Mouse (Mus musculus): Measurements from ENCODE around the gene Zdhhc6.

Zdhhc6 gene

DNA sequence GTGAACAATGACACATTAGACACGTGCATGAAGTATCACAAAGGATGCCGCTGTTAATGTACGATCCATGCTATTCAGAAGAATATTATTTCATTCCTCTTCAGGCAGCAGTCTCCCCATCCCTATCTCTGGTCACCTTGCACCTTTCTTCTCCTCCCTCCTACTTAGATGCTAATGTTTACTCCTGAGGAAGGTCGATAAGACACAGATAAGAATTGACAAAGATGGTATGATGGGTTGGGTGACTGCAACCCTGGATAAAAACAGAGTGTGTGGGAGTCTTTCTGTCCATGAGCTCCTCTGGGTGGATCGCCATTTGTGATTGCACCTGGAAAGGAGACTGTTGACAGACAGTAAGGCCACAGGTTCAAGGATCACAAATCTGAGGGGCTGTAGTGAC is 57.3 kb downstream of the Zdhhc6 start:
- DNase-seq (ENCODE audit: low spot score in 2 of 2) = no peak

DNA sequence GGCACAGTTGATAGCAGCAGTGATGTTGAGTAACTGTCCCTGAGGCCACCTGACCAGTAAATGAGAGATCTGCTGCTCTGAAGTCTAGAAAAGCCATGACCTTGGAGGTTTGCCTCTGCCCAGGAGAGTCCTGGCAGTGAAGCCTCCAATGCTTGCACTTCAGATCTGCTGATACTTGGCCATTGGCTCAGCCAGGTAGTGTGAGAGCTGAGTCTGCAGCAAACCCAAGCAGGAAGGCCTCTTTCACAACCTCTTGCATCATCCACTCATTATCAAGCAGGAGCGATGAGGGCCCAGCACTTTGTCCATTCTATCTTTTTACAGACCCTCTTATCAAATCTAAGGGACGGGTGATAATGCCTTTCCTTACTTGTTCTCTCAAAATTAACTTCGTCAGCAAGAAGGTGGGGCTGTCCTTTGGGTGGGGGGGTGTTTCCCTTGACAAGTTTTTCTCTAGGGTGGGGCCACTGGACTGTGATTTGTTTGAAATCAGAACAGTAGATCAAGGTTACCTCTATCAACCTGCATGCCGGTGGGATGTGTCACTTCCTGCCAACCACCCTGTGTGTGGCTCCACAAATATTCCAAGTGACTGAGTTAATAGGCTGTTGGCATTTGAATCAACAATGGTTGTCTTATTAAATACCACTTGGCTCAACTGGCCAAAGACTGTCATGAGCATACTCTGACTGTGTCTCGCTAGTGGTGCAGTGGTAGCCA is 58.0 kb downstream of the Zdhhc6 start:
- DNase-seq (ENCODE audit: low spot score in 2 of 2) = no peak

DNA sequence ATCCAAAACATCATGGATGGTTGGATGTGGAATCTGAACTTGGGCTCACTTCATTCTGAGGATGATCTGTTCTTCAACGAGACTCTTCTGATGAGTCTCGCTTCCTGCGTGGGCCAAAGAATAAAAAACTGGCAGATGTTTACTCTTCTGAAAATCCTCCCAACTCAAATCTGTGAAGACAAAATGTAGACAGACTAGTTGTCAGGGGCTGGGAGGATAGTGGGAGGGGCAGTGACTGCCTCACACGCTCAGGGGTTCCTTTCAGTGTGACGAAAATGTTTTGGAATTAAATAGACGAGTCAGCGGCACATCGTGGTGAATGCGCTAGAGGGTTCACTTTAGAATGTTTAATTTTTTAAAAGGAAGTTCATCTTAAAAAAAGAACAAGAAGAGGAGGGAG is 59.7 kb downstream of the Zdhhc6 start:
- DNase-seq (ENCODE audit: low spot score in 2 of 2) = no peak

DNA sequence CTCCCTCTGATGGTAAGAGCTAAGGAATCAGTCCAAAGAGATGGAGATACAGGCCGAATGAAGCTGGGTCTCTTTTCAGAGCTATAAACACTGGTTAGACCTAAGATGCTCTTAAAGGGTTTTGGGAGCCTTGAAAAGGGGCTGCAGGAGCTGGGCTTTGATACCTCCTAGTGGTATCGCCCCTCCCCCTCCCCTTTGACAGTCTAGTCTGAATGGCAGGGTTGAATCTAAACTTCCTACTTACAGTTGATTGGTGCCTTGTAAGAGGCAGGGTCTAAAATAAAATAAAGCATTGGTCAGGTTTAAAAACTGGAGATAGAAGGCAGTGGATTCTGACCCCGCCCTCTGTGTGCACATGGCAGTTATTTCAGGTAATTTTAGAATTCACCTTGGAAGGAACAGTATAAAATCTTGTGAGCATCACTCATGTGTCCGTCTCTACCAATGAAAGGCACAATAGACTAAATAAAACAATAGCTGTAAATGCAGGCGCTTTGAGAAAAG is 61.3 kb downstream of the Zdhhc6 start:
- no peak for DNase-seq (ENCODE audit: low spot score in 2 of 2)

DNA sequence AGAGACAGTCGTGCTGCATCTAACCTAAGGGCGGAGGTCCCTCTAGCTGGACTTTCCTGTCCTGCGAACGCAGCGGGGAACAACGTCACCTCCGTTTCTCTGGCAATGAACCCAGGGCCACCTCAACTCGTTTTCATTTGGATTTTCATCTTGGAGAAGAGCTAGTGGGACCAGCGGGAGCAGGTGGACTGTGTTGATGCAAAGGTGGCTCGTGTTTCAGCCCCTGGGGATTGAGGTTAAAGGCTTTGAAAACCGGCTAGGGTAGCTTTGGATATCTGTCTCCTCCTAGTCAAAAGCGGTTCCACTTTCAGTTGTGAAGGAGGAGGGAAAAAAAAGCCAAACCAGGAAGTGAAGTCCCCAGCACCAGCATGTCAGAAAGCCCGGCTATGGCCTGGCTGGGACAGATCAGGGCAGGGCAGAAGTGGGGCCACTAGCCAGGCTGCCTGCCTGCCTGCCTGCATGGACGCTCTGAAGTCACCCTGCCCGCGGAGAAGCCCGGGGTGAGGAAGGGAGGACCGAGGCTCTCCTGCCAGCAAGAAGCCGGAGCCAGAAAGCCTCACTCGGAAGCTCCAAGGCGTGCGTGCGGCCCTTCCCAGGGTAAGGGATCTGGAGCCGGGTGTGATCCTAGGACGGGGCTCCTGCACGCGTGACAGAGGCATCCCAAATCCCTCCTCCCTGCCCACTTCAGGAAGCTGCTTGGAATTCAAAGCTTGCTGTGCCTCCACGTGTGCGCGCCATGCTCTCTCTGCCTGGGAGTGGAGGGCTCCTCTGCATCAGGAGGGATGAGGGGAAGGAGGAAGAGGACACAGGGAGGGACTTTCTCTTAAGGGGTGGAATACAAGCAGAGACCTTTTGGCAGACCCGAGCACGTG is 62.0 kb downstream of the Zdhhc6 start:
- DNase-seq (ENCODE audit: low spot score in 2 of 2) = peak in 1 of 2 experiments; percentile 32

DNA sequence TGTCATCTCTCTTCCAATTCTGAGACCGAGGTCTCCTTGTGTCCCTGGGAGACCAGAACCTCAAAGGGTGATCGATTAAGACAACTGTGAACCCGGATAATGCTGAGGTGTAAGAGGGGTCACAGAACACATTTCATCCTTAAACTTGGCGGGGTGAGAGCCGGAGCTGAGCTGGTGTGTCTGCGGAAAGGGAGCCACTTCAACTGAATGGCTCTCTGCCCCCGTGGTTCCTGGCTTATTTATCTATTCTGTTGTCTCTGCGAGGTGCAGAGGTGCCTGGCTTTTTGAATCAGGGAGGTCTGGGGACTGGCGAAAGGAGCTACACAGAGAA is 62.6 kb downstream of the Zdhhc6 start:
- no peak for DNase-seq (ENCODE audit: low spot score in 2 of 2)

DNA sequence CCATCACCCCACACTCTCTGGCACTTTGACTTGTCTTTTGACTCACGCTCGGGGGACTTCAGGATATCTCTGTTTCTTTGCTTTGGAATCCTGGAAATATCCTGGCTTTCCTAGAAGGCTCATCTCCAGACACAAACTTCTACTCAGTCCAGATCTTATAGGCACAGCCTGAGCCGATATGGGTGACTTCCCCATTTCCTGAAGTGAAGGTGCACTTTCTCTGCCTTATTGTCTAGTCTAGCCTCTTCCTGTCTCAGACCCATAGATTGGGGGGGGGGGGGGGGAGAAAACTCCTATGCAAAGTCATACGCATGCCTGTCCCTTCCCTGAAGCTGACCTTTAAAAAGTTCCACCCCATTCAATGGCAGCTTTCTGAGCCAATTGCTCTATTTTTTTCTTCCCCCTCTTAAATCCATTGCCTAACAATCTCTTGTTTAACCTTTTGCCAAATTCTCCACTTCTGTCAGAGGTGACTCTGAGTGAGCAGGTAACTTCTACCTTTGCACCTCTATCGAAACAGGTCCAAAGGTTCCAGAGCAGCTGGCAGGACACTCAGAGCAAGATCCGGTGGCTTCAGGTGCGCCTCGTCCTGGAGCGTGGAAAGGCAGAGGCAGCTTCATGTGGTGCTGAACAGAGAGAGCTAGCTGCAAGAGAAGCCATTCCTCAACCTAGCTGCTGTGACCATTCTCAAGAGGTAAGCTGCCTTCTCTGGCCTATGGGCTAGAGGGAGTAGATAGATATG is 64.3 kb downstream of the Zdhhc6 start, which contains the start of gene Acsl5:
Acsl5 (plus strand) TSS at position 556 of the 742 bp plus-strand sequence.
- DNase-seq (ENCODE audit: low spot score in 2 of 2) = no peak

DNA sequence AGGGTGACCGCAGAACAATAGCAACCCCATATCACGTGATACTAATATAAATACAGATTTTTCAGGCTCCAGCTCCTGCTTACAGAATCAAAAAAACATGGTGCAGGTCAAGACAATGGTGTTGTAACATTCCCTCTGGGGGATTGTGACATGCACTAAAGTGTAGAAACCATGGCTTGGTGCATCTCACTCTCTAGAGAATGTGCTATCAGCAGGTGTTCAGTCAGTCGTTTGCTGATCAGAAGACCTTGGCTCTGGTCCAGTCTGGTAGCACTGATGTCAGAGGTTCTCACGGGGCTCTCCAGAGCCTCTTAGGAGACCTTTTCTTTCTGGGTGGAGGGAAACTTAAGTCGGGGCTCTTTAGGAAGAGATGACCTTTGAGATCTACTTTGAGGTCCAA is 65.4 kb downstream of the Zdhhc6 start:
- no peak for DNase-seq (ENCODE audit: low spot score in 2 of 2)

DNA sequence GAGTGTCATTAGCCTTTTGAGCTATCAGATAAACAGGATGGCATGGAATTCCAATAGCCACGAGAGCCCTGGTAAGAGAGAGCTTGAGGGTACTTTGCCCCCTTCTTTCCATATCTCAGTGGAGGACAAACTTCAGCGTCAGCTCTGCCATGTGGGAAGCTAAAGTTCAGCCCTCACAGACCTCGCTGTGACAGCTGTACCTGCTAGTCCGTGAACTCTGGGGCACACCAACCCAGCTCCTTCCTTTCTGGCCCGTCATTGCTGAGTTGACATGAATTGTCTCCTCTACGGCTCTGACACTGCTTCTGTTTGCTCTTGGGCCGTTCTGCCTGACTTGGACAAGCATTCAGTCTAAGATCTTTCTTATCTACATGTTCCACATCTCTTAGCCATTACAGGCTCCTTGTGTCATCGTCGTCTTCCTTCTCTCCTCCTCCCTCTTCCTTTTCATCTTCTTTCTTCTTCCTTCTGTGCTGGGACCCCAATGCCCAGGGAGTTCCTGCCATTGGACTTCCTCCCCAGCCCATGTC is 67.8 kb downstream of the Zdhhc6 start:
- DNase-seq (ENCODE audit: low spot score in 2 of 2) = no peak

DNA sequence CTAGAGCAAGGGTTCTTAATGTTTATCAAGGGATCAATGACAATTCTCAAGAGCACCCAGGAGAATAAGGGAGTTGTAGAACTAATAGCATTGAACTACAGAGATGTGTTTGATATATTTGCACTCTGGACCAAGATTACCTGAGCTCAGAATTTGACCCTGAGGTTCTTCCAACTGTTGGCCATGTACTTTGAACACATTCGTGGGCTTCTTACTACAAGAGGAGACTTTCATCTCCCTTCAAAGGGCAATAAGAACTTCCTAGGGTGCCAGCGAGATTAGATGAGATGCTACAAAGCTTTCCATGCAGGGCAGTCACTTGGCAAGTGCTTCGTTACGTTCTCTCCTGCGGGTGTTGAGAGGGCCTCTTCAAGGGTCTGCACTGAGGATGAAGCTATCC is 68.3 kb downstream of the Zdhhc6 start:
- DNase-seq (ENCODE audit: low spot score in 2 of 2) = no peak

DNA sequence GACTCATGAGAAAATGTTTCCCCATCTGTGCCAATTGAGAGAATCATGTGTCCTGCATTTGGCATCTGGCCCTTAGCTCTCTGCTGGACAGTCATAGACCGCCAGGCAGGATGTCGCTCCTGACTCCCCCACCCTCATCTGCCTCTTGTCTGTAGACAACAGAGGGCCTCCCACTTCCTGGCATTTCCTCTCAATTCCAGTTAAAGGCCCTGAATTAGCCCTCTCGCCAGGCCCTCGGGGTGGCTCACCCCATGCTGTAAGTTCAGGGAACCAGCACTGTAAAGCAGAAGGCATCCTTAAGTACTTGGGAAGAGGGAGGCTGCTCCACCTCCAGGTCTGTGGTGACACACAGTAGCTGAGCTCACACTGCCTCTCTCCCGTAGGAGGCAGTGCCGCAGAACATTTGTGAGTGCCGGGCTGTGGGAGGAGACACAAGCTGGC is 71.0 kb downstream of the Zdhhc6 start:
- DNase-seq (ENCODE audit: low spot score in 2 of 2) = no peak

DNA sequence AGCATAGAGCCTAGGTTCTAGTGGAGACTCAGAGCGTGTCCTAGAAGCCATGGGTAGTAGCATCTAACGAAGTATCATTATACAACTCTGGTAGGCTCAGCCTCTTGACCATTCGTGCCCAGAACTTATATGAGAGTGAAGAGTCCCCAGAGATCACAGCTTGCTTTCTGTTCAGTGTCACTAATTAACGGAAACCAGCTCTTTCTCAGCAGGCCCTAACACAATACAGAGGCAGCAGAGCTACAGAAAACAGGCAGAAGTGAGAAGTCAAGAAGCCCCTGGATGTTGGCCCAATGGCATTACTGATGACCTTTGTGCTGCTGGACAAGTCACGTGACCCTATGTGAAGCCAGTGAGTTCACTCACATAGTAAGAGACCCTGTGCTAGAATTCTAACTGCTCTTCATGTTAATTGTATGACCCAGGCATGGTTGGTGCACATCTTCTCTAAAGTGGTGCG is 74.6 kb downstream of the Zdhhc6 start, which contains the start of gene Gucy2g:
Gucy2g (minus strand) TSS at position 51 of the 460 bp plus-strand sequence.
- DNase-seq (ENCODE audit: low spot score in 2 of 2) = no peak

DNA sequence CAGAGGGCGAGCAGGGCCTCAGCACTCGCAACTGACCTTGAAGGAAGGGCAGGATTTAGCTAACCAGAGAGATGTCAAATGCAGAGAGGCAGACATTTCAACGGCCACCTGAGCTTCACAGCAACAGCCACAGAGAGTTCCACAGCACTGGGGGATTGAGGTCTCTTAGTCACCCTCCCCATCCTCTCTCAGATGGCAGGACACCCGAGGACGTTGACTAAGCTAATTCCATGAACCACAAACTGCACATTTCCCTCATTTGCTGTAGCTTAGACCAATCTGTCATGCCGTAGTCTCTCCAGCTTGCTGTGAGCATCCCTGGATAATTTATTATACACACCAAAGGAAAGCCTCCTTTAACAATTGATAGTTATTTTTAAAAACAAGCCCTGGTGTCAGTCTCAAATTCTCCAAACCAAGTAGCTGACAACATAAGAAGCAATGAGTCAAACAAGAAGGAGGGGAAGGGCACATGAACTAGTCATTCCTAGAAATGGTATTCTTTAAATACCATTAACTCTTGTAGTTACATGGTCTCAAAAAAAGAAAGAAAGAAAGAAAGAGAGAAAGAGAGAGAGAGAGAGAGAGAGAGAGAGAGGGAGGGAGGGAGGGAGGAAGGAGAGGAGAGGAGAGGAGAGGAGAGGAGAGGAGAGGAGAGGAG is 75.9 kb downstream of the Zdhhc6 start:
- no peak for DNase-seq (ENCODE audit: low spot score in 2 of 2)

DNA sequence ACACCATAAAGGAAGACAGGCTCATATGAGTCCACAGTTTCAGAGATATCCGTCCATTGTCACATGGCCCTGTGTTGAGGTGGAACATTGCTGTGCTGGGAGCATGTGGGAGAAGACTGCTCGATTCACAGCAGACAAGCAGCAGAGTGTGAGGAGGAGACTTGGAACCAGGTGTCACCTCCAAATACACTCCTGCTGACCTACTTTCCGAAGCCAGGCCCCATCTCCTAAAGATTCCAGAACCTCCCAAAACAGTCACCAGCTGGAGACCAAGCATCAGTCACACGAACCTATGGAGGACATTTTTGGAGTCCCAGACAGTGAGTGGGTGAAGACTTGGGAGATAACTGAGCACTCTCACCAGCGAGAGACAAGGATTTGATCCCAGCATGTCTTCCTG is 79.3 kb downstream of the Zdhhc6 start:
- no peak for DNase-seq (ENCODE audit: low spot score in 2 of 2)

DNA sequence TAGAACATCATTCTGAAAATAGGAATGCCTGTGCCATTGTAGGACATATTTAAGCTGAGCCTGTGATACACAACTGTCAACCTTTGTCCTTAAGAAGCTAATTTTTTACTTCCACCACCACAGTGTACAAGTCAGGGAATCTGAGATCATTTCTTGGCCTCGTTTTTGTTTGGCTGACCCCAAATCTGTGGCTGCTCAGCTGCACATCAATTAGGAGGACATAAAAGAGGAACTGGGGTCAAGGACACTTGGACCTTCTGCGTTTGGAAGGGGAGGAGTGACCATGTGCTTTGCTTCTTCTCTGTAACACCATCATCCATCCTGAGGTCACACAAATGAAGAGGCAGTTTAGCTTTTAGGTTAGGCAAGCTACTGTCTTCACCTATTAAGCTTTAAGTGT is 79.8 kb downstream of the Zdhhc6 start:
- DNase-seq (ENCODE audit: low spot score in 2 of 2) = no peak

DNA sequence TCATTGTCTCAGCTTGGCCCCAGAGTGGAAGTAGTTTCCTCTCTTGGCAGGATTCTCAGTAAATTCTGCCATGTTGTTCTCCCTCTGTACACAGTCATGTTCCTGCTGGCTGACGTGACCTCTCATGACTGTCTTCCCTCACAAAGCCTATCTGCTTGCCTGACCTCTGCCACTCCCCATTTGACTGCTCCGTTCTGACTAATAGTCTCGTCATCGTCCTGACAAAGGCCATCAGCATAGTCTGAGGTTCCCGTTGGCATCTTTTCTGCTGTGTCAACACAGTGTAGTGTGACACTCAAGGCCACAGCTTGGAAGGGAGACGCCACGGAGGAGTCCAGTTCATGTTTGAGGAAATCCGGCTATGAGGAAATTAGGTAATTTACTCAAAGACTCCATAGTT is 83.7 kb downstream of the Zdhhc6 start:
- no peak for DNase-seq (ENCODE audit: low spot score in 2 of 2)

DNA sequence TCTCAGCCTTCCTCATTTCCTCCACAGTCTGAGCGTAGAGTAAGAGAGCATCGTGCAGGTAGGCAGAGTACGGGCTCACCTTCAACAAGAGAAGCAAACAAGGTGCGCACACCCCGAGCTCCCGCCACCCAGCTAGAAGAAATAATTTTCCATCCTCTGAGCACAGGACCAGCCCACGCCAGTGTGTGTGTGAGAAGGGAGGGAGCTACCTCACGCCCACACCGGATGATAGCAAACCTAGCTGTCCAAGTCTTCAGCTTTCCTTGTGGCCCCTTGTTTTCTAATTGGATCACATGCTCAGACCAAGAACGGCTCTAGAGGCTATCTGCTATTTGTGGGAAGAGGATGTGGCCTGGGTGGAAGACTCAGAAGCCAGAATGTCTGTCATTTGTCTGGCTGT is 84.8 kb downstream of the Zdhhc6 start:
- DNase-seq (ENCODE audit: low spot score in 2 of 2) = no peak

DNA sequence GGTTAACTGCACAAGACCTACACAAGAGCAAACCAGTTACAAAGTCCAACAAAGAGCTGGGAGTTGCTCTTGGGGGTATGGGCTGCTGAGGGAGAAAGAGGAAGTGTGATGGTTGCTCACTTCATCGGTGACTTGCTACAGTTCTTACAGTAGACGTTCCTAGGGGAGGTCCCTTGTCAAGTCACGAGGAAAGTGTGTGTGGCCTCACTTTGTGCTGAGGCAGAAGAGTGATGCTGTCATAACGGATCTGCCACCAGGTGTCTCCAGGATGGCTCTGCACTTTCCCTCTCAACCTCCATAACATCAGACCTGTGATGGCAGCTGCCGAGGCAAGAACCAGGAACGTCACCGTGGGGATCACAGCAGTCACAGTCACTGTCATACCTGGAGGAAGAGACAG is 88.7 kb downstream of the Zdhhc6 start:
- DNase-seq (ENCODE audit: low spot score in 2 of 2) = no peak

DNA sequence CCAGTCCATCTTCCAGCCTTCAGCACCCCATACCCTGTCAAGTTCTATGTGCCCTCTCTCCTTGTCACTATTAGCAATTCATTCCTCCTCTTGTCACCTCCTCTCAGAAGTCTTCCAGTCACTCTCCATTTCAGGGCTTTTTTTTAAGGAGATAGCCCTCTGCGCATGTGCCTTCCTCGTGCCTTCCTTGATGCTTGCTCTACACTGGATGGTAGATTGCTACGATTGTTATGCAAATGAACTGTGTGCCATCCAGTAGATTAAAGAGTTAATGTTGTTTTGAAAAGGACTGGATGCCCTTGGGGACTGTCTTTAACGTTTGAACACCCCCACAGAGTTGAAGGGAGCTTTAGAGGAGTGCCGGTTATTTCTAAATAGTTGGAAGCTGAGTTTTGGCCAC is 89.2 kb downstream of the Zdhhc6 start:
- no peak for DNase-seq (ENCODE audit: low spot score in 2 of 2)

DNA sequence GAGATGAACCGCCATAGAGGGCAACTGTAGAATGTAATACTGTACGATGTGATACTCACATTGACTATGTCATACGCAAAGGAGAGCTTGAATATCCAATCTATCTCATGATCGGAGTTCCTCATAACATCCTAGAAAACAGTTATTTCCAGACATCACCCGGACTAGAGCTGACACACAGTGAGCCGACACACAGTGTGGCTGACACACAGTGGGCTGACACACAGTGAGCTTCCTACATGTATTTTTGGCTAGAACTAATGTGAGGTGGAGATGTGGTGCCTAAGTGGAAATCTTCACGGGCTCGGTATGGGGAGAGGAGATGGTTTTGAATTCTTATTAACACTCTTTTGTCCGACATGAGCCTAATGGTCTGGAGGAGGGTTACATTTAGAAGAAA is 93.6 kb downstream of the Zdhhc6 start:
- no peak for DNase-seq (ENCODE audit: low spot score in 2 of 2)

Measured in frontal cortex, postnatal 25 days (tissue).